Comparison of ENCODE assay signal across 8 mouse cellular contexts in genomic region chr3:63295657-63296231, GRCm38 (mm10). TPM values are rescaled to one million over a fixed set of nuclear protein-coding genes. Genes with fewer than 3 reads are reported as not detected.
DNase-seq lines count a peak whose midpoint lies in the region; ATAC-seq lines count a peak whose summit lies in the region.

No protein-coding gene starts in this region.

- peak overlapping the region; percentile 89 for H3K4me3 ChIP-seq in hindbrain, embryonic 15.5 days
- peak overlapping the region; percentile 79 for H3K4me3 ChIP-seq in limb, embryonic 12.5 days (replicated peaks)
- H3K4me3 ChIP-seq in midbrain, embryonic 13.5 days (replicated peaks), result peak overlapping the region; percentile 74
- peak overlapping the region; percentile 70 for H3K4me3 ChIP-seq in stomach, embryonic 16.5 days (replicated peaks; ENCODE audit: low read length)

- H3K4me1 ChIP-seq in hindbrain, embryonic 15.5 days (replicated peaks), result peaks cover 10% of the 10 kb centered on the region; the same call in 1 of the 2 replicates
- peaks cover 12% of the 10 kb centered on the region for H3K4me1 ChIP-seq in limb, embryonic 12.5 days (replicated peaks)
- H3K4me1 ChIP-seq in midbrain, embryonic 13.5 days (replicated peaks), result peaks cover 2% of the 10 kb centered on the region; the same call in 1 of the 2 replicates
- H3K4me1 ChIP-seq in stomach, embryonic 16.5 days (ENCODE audit: control insufficient read depth, insufficient read depth, low read length), result no peaks in the 10 kb centered on the region

- peak overlapping the region; percentile 54 for H3K9ac ChIP-seq in hindbrain, embryonic 15.5 days
- peak overlapping the region; percentile 90 for H3K9ac ChIP-seq in limb, embryonic 12.5 days (replicated peaks)
- peak overlapping the region; percentile 77 for H3K9ac ChIP-seq in midbrain, embryonic 13.5 days (replicated peaks)
- peak overlapping the region; percentile 72 for H3K9ac ChIP-seq in stomach, embryonic 16.5 days (ENCODE audit: low read length)

- peak overlapping the region; percentile 100 for H3K4me2 ChIP-seq in hindbrain, embryonic 15.5 days
- H3K4me2 ChIP-seq in limb, embryonic 12.5 days, result peak overlapping the region; percentile 82
- peak overlapping the region; percentile 100 for H3K4me2 ChIP-seq in midbrain, embryonic 13.5 days (replicated peaks)
- peak overlapping the region; percentile 100 for H3K4me2 ChIP-seq in stomach, embryonic 16.5 days (ENCODE audit: low read depth, low read length)

- no peaks in the 10 kb centered on the region for H3K36me3 ChIP-seq in hindbrain, embryonic 15.5 days
- no peaks in the 10 kb centered on the region for H3K36me3 ChIP-seq in limb, embryonic 12.5 days
- no peaks in the 10 kb centered on the region for H3K36me3 ChIP-seq in midbrain, embryonic 13.5 days
- no peaks in the 10 kb centered on the region for H3K36me3 ChIP-seq in stomach, embryonic 16.5 days (ENCODE audit: control insufficient read depth, insufficient read depth, low read length)

- H3K9me3 ChIP-seq in hindbrain, embryonic 15.5 days, result no peaks in the 10 kb centered on the region
- H3K9me3 ChIP-seq in limb, embryonic 12.5 days, result no peaks in the 10 kb centered on the region
- H3K9me3 ChIP-seq in midbrain, embryonic 13.5 days, result no peaks in the 10 kb centered on the region
- no peaks in the 10 kb centered on the region for H3K9me3 ChIP-seq in stomach, embryonic 16.5 days (replicated peaks; ENCODE audit: control insufficient read depth, low read length)

- peaks cover 7% of the 10 kb centered on the region; the same call in 1 of the 2 replicates for H3K27me3 ChIP-seq in hindbrain, embryonic 15.5 days
- H3K27me3 ChIP-seq in limb, embryonic 12.5 days, result no peaks in the 10 kb centered on the region
- peaks cover 18% of the 10 kb centered on the region; the same call in 1 of the 2 replicates for H3K27me3 ChIP-seq in midbrain, embryonic 13.5 days
- 0 out of 2 replicates have a peak, but pooled peaks cover 11% of the 10 kb centered on the region for H3K27me3 ChIP-seq in stomach, embryonic 16.5 days (ENCODE audit: control insufficient read depth, insufficient read depth, low read length)

- DNase-seq in cerebellum, adult 11 months, result no peak
- peak; percentile 10 to 20 for DNase-seq in cerebellum, postnatal 36 days
- DNase-seq in gastrocnemius, postnatal 25 days, result peak; percentile 19

- H3K27ac ChIP-seq in hindbrain, embryonic 15.5 days (replicated peaks), result no peak overlapping the region
- H3K27ac ChIP-seq in limb, embryonic 12.5 days, result peak overlapping the region; percentile 97
- no peak overlapping the region for H3K27ac ChIP-seq in midbrain, embryonic 13.5 days
- no peak overlapping the region for H3K27ac ChIP-seq in stomach, embryonic 16.5 days (ENCODE audit: low read length)

- WGBS in hindbrain, embryonic 15.5 days, result under 1% methylated on average over 49 of the region's 54 CpGs
- WGBS in limb, embryonic 12.5 days, result under 1% methylated on average over 54 of the region's 54 CpGs
- WGBS in midbrain, embryonic 13.5 days, result under 1% methylated on average over 52 of the region's 54 CpGs
- under 1% methylated on average over 48 of the region's 54 CpGs for WGBS in stomach, embryonic 16.5 days

- ATAC-seq in cerebellum, adult (ENCODE audit: insufficient number of reproducible peaks, low FRiP score, low TSS enrichment), result peak; percentile 57
- peak; percentile 86 for ATAC-seq in hindbrain, embryonic 15.5 days (ENCODE audit: low FRiP score, low read depth)
- ATAC-seq in limb, embryonic 12.5 days (ENCODE audit: insufficient number of reproducible peaks, insufficient read depth, low FRiP score, low TSS enrichment, low read depth), result peak; percentile 84
- peak; percentile 93 for ATAC-seq in midbrain, embryonic 13.5 days
- ATAC-seq in stomach, embryonic 16.5 days (ENCODE audit: insufficient read depth, low FRiP score), result peak; percentile 77

RNA-seq across cellular contexts. Expression of gene Mme, which starts 54.4 kb away (rescaled TPM):
- 1 to 10 TPM; 3.2 to 4.7 TPM for total RNA-seq in gastrocnemius, postnatal 25 days (2021)
- polyA plus RNA-seq in hindbrain, embryonic 15.5 days (2015; fragmentation: Nextera tagmentation; extraction: Ambion mirVana), result 2.5 and 3.2 TPM in 2 replicates
- 30.9 and 33.7 TPM in 2 replicates for polyA plus RNA-seq in limb, embryonic 12.5 days (2016; fragmentation: Nextera tagmentation; extraction: Ambion mirVana)
- 1.7 and 2.8 TPM in 2 replicates for polyA plus RNA-seq in midbrain, embryonic 13.5 days (2015; fragmentation: Nextera tagmentation; extraction: Ambion mirVana)
- polyA plus RNA-seq in stomach, embryonic 16.5 days (2015; fragmentation: Nextera tagmentation; extraction: Ambion mirVana), result 6.1 and 7.2 TPM in 2 replicates
